Mouse (Mus musculus): ENCODE results near the gene Nkx1-2. TPM values are rescaled to one million over a fixed set of nuclear protein-coding genes. Genes with fewer than 3 reads are reported as not detected.

Gene Nkx1-2
- total and polyA plus RNA-seq, 3 experiments, result 0.04 TPM; not detected in 2

- Histone ChIP-seq H3K4me2 (ENCODE audit: insufficient read depth, low read depth, poor library complexity, severe bottlenecking) (no peak overlapping the region), H3K27ac (ENCODE audit: insufficient read depth, low read depth) (no peak overlapping the region), H3K79me2 (replicated peaks; ENCODE audit: control insufficient read depth, extremely low read depth, insufficient read depth, poor library complexity, severe bottlenecking) (no peaks in the 10 kb centered on the region), H3K36me3 (replicated peaks in 1 of 2; ENCODE audit: control insufficient read depth in 1 of 2, insufficient read depth in 1 of 2, low read length in 1 of 2) (peaks cover 0 to 4% of the 10 kb centered on the region in 2 experiments), H3K9me3 (replicated peaks; ENCODE audit: low read length) (no peaks in the 10 kb centered on the region), H3K27me3 (replicated peaks) (no peaks in the 10 kb centered on the region), H3K4me1 (ENCODE audit: control insufficient read depth in 1 of 2, insufficient read depth in 2 of 2) (peaks cover 2 to 15% of the 10 kb centered on the region in 2 experiments; a peak in 2 of 4 replicates), H3K4me3 (replicated peaks in 1 of 3; ENCODE audit: low read depth in 2 of 3, low read length in 2 of 3, poor library complexity in 1 of 3) (no peak overlapping the region), H3K9ac (ENCODE audit: insufficient read depth, low read depth) (no peak overlapping the region)
- no peak for DNase-seq (ENCODE audit: extremely low read depth)
- TF ChIP-seq MXI1 (IDR thresholded peaks at IDR 0.05; ENCODE audit: low read depth, low read length), result no peak
- TF ChIP-seq CHD2 (IDR thresholded peaks at IDR 0.05; ENCODE audit: low read length), result no peak
- TF ChIP-seq JUND (conservative IDR thresholded peaks at IDR 0.05; ENCODE audit: low read depth, low read length), result no peak
- no peak for TF ChIP-seq HCFC1 (IDR thresholded peaks at IDR 0.05; ENCODE audit: low read depth, low read length)
- no peak for TF ChIP-seq BHLHE40 (IDR thresholded peaks at IDR 0.05; ENCODE audit: low read depth, low read length)
- no peak for TF ChIP-seq RCOR1 (conservative IDR thresholded peaks at IDR 0.05; ENCODE audit: low read depth, low read length)
- no peak for TF ChIP-seq CHD1 (IDR thresholded peaks at IDR 0.05; ENCODE audit: low read depth, low read length)
- TF ChIP-seq PAX5 (IDR thresholded peaks at IDR 0.05; ENCODE audit: low read length), result no peak
- TF ChIP-seq GABPA (IDR thresholded peaks at IDR 0.05; ENCODE audit: insufficient replicate concordance, low read depth, low read length), result no peak
- no peak for TF ChIP-seq USF1 (IDR thresholded peaks at IDR 0.05; ENCODE audit: low read depth, low read length)
- no peak for TF ChIP-seq MYC (IDR thresholded peaks at IDR 0.05; ENCODE audit: low read depth, low read length)
- TF ChIP-seq JUN (IDR thresholded peaks at IDR 0.05; ENCODE audit: insufficient read depth, low read depth, low read length), result no peak
- no peak for TF ChIP-seq ELF1 (IDR thresholded peaks at IDR 0.05; ENCODE audit: low read depth, low read length)
- dilution Hi-C loops (cut with MboI; ENCODE audit: extremely low pct_ligation_motif_present, extremely low pct_unique_long_range_greater_than_20kb, low sequenced_read_pairs) (no loop called here), in situ Hi-C loops (cut with MboI; ENCODE audit: low pct_ligation_motif_present, low pct_unique_long_range_greater_than_20kb, low sequenced_read_pairs) (no loop called here)
Observed at GRCm38 (mm10) chr7:132619549-132619948, 20.1 kb upstream of the Nkx1-2 start.

- Histone ChIP-seq H3K4me3 (replicated peaks in 1 of 3; ENCODE audit: low read depth in 2 of 3, low read length in 2 of 3, poor library complexity in 1 of 3) (no peak overlapping the region), H3K4me2 (ENCODE audit: insufficient read depth, low read depth, poor library complexity, severe bottlenecking) (no peak overlapping the region), H3K36me3 (replicated peaks in 1 of 2; ENCODE audit: control insufficient read depth in 1 of 2, insufficient read depth in 1 of 2, low read length in 1 of 2) (peaks cover 0 to 2% of the 10 kb centered on the region in 2 experiments), H3K9ac (ENCODE audit: insufficient read depth, low read depth) (no peak overlapping the region), H3K27me3 (replicated peaks) (no peaks in the 10 kb centered on the region), H3K79me2 (replicated peaks; ENCODE audit: control insufficient read depth, extremely low read depth, insufficient read depth, poor library complexity, severe bottlenecking) (no peaks in the 10 kb centered on the region), H3K4me1 (ENCODE audit: control insufficient read depth in 1 of 2, insufficient read depth in 2 of 2) (peaks cover 2 to 34% of the 10 kb centered on the region in 2 experiments; a peak in 2 of 4 replicates), H3K9me3 (replicated peaks; ENCODE audit: low read length) (no peaks in the 10 kb centered on the region), H3K27ac (ENCODE audit: insufficient read depth, low read depth) (no peak overlapping the region)
- TF ChIP-seq HCFC1 (IDR thresholded peaks at IDR 0.05; ENCODE audit: low read depth, low read length) (no peak), CTCF (conservative IDR thresholded peaks at IDR 0.05 in 1 of 2, IDR thresholded peaks at IDR 0.05 in 1 of 2; ENCODE audit: low read depth in 2 of 2, low read length in 2 of 2) (no peak), SMC3 (IDR thresholded peaks at IDR 0.05; ENCODE audit: low read depth, low read length) (no peak), MYC (IDR thresholded peaks at IDR 0.05; ENCODE audit: low read depth, low read length) (no peak), MAFK (IDR thresholded peaks at IDR 0.05; ENCODE audit: insufficient replicate concordance, low read length) (no peak), RCOR1 (conservative IDR thresholded peaks at IDR 0.05; ENCODE audit: low read depth, low read length) (no peak), MAX (IDR thresholded peaks at IDR 0.05; ENCODE audit: low read length) (no peak), ETS1 (conservative IDR thresholded peaks at IDR 0.05; ENCODE audit: low read depth, low read length) (no peak), POLR2A (IDR thresholded peaks at IDR 0.05; ENCODE audit: low read depth, low read length) (no peak), EP300 (IDR thresholded peaks at IDR 0.05; ENCODE audit: low read length) (no peak), ZMIZ1 (IDR thresholded peaks at IDR 0.05; ENCODE audit: low read depth, low read length) (no peak), JUN (IDR thresholded peaks at IDR 0.05; ENCODE audit: insufficient read depth, low read depth, low read length) (no peak), E2F4 (IDR thresholded peaks at IDR 0.05; ENCODE audit: insufficient replicate concordance, low read depth, low read length) (no peak), USF2 (conservative IDR thresholded peaks at IDR 0.05; ENCODE audit: low read depth, low read length) (no peak), POLR2AphosphoS2 (IDR thresholded peaks at IDR 0.05; ENCODE audit: low read depth, low read length) (no peak), CHD1 (IDR thresholded peaks at IDR 0.05; ENCODE audit: low read depth, low read length) (no peak), USF1 (IDR thresholded peaks at IDR 0.05; ENCODE audit: low read depth, low read length) (no peak), IRF4 (IDR thresholded peaks at IDR 0.05; ENCODE audit: low read depth, low read length) (no peak), ZC3H11A (IDR thresholded peaks at IDR 0.05; ENCODE audit: low read depth, low read length) (no peak), SIN3A (IDR thresholded peaks at IDR 0.05; ENCODE audit: low read length) (no peak)
- in situ Hi-C loops (cut with MboI; ENCODE audit: low pct_ligation_motif_present, low pct_unique_long_range_greater_than_20kb, low sequenced_read_pairs) (no loop called here), dilution Hi-C loops (cut with MboI; ENCODE audit: extremely low pct_ligation_motif_present, extremely low pct_unique_long_range_greater_than_20kb, low sequenced_read_pairs) (no loop called here)
- DNase-seq (ENCODE audit: extremely low read depth), result no peak
Observed at GRCm38 (mm10) chr7:132617021-132617564, 17.7 kb upstream of the Nkx1-2 start.
